Mouse (Mus musculus): ENCODE measurements around the gene Ccdc88b.

- no peak for TF ChIP-seq CTCF (IDR thresholded peaks at IDR 0.05; ENCODE audit: low read depth, low read length)
- no peak for TF ChIP-seq POLR2A (IDR thresholded peaks at IDR 0.05; ENCODE audit: borderline replicate concordance, low read depth, low read length)
Measured at GRCm38 (mm10) chr19:6857003-6857360, 1.0 kb downstream of the Ccdc88b start.
